Mouse (Mus musculus): Measurements from ENCODE around the gene A230072I06Rik. TPM values are rescaled to one million over a fixed set of nuclear protein-coding genes. Genes with fewer than 3 reads are reported as not detected.

Gene A230072I06Rik
- polyA plus RNA-seq (2012; rRNA removed): not detected in 2 replicates

DNA sequence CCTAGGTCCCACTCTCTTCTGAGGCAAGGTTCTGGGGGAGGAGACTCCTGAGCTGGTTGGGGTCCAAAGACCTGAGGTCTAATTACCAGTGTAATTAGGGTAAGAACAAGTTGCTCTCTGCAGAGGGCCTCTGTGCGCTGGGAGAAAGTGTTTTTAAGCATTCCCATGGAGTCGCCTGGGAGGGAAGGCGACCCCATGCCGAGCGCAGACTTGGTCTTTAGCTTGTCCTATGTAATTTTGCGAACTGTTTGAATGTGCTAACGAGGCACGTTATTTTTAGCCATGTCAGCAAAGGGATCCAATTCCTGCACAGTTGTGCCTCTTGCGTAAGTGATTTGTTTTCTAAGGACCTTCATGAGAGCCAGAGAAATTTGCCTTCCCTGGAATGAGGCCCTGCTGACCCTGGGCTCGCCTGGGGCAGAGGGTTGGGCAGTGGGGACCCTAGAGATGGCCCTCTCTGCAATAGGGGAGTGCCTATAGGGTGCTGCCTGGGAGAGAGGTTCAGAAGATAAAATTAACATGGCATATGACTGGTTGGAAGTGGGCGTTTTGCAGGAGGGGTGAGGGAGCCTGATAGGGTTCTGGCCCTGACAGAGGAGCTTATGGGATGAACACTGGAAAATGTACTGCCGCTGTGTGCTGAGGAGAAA, at the start of gene A230072I06Rik:
Gene A230072I06Rik, plus strand, starts transcription at position 157 of the 650 bp plus-strand sequence.
- DNase-seq (ENCODE audit: low read depth): no peak

DNA sequence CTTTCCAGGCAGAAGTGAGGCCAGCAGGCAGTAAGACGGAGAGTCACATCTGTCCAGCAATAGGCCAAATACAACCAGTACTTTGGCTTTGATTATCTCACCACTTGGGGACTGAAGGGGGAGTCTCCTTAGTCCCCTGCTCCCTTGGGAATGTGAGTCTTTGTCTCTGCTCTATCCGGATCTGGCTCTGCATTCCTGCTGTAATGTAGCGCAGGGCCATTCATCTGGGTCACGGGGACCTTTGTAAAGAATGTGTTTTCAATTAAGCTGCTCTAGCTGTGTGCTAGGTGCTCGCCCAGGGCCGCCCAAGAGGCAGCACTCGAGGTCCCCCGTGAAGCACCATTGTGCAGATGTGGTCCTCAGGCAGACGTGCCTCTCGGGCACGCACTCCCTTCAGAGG, 44.6 kb upstream of the A230072I06Rik start:
- no peak for DNase-seq (ENCODE audit: low read depth)

DNA sequence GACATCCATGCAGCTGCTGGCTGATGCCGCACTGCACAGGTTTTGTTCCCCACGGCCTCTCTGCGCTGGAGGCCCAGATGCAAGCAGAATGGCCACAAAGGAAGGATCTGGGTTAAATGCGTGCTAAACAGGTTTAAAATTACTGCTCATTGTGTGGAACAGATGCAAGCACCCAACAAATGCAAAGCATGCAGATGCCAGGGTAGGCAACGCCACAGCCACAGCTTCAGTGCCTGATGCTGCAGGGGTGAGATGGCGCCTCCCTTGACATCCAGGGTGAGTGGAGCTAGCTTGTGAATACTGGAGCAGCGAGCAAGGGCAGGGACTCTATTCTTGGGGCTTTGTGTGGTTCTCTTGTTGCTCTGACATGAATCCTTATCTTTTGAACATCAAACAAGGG, 39.8 kb upstream of the A230072I06Rik start:
- DNase-seq (ENCODE audit: low read depth): no peak

DNA sequence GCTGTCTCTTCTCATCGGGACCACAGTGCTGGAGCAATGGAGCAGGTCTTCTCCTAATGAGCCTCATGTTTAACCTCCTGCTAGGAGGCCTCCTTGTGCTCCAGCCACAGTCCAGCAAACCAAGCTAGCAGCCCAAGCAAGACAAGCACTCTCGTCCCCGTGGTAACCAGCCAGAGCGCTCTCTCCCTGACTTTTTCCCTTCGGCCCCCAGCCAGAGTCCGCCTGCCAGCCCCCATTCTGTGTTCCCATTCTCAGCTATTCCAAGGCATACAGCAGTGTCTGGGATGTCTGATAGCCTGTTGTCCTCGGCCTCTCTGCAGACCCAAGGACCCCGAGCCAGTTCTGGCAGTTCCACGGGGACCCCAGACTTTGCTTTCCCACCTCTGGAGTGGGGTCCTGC, 38.5 kb upstream of the A230072I06Rik start:
- DNase-seq (ENCODE audit: low read depth): no peak

DNA sequence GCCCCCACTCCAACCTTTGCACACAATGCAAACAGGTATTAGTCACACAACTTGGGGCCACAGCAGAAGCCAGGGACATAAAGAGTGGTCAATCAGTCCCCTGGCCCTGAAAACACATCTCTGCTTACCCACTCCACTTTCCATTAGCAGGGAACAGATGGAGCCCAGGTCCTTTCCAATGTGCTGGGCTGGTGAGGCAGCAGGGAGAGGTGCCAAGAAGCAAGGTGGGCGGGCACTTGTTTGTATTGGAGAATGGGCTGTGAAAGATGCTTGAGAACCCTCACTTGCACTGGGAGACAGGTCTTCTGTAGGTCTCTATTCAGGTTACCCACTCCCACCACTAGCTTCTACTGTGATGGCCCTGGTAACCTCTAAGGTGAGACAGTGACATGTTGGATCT, 34.9 kb upstream of the A230072I06Rik start:
- no peak for DNase-seq (ENCODE audit: low read depth)

DNA sequence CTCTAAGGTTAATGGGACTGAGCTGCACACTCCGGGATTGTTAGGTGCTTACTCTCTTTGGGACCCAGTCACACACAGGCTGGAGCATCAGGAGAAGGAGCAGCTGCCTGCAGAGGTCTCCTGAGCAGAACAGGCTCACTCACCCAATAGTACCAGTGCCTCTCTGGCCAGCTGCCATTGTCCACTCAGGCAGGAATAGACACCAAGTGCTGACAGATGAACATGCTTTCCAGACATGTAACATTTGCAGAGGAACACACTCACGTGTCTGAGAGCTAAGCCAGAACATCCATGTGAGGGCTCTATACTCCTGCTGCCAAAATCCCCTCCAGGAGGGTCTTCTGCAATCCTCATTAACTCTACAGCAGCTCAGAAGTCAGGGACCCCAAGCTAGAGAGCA, 18.7 kb upstream of the A230072I06Rik start:
- DNase-seq (ENCODE audit: low read depth): no peak

DNA sequence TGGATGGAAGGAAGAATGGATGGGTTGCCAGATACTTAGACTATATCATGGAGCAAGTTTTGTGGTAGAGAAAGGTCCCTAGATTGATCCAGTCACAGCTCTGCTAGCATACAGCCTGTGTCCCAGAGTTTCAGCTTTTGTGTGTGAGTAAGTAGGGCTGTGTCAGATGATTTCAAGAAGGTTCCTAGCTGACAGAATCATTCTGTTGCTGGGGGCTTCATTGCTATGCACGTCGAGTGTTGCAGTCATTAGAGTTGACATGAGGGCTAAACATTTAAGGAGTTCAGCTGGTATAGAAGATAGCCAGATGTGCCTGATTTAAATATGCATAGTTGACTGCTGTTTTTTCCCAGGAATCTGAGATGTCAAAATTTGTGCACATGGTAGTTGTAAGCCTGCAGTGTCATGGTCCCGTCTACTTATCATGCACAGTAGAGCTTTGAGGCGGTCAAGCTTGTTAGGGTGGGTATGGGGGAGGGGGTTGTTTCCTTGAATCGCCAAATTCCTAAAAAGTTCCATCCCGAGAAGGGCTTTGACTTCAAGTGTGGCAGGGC, 18.1 kb upstream of the A230072I06Rik start:
- no peak for DNase-seq (ENCODE audit: low read depth)

DNA sequence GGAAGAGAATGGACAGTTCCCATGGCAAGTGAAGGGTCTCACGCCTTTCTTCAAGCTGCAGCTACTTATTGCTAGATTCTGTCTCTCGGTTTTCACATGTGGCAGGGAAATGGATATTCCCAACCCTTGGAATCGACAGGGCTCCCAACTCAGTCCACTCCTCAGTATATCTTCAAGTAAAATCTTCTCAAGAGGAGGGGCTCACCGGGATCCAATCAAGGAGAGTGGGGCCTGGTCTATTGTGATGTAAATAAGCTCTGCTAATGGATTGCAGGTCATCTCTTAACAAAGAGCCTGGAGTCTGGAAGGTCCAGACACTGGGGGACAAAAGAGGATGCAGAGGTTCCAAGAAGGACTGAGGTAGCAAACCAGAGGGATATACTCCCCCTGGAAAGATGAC, 17.1 kb upstream of the A230072I06Rik start:
- no peak for DNase-seq (ENCODE audit: low read depth)

DNA sequence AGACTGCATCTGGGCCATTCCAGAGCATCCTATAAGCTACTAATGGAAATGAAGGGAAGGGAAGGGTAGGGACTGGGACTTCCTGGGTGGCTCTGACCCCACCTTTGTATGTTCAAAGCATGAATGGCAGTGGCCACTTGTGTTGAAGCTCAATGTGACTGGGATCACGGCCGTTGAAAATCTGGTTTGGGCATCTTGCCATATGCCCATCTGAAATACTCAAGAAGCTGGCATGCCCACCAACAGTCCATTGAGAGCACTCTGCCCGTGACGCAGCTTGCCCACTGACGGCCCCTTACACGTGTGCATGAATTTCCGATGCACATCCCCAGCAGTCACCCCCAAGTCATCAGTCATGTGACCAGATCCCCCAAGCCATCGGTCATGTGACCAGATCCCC, 13.6 kb upstream of the A230072I06Rik start:
- no peak for DNase-seq (ENCODE audit: low read depth)

DNA sequence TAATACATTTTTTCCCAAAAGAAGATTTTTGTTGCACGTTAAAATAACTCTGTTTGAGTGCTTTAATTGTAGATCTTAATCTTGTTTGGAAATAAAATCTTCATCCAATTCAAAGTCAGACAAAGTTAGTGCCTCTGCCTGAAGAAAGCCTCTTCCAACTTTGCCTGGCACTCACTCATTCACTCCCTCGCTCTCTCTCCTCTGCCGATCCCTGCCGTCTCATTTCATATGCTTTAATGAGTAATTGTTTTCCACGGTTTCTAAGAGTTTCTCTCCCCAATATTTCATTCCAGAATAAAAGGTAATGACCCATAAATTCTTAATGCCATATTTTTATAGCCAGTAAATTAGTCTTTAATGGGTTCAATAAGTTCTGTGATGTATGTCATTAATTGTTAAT, 10.8 kb upstream of the A230072I06Rik start:
- DNase-seq (ENCODE audit: low read depth): no peak

DNA sequence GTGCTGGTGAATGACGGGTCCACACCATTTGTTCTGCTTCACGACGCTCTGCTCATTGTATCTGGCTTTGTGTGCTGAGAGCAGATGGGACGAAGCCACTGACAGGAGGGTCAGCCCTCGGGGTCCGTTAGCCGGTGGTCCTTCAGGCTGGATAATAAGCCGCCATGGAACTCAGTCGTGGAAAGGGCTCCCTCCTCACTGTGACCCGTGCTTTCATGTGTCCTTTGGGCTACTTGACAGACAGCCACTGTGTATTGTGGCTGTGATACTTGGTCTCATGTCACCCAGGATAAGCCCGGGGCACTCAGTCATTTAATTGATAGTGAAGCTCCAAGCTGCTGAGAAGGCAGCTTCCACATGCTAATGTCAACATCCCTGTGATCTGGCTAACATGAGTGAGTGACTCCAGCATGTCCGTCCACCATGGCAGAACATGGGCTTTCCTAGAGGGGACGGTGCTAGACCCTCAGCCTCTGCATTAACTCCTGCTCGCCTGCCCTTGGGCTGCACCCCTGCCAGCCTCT, 10.3 kb upstream of the A230072I06Rik start:
- DNase-seq (ENCODE audit: low read depth): no peak

DNA sequence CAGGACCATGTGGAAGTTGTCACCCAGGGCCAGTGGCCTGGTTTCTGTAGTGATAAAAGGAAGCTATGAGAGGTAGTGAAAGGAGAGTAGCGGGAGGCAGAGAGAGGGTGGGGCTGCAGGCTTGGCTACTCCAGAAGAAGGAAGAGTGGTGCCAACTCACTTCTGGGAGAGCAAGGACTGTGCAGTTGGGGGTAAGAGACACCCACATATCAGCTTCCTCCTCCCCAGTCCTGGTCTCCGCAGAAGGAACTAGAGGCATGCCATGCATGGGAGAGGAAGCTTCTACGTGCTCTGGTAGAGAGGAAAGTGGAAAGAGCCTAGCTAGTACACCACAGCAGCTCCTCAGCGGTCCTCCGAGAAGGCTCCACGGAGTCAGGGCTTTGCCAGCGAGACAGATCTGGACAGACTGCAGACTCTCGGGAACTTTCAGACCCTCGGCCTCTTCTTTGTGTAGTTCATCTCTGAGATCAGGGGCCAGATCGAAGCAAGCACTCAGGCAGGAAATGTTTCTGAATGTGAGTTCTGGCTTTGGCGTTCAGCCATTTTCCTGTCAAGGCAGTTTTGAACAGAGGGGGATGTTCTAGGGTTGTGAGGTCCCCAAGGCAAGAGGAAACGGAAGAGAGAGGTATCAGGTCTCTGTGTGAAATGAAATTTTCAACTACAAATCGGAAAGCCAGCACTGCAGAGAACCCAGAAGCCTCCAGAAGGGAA, 1.0 kb downstream of the A230072I06Rik start:
- DNase-seq (ENCODE audit: low read depth): no peak

DNA sequence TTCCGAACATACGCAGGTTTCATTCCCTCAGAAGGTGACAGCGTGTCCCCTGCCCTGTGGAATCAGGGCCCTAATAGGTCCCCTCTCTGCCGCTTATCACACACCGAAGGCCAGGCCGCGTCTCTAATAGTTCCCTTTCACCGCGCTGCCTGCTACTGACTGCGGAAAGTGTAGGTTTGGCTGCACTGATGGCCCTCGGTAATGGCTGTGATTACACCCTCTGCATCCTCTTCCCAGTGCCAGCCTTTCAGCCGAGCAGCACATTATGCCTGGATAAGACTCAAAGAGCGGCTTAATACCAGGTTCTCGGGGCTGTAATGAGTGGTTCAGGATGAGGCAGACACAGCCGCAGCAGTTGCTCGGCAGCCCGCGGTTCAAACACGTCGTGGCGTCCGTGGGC, 3.5 kb downstream of the A230072I06Rik start:
- no peak for DNase-seq (ENCODE audit: low read depth)

DNA sequence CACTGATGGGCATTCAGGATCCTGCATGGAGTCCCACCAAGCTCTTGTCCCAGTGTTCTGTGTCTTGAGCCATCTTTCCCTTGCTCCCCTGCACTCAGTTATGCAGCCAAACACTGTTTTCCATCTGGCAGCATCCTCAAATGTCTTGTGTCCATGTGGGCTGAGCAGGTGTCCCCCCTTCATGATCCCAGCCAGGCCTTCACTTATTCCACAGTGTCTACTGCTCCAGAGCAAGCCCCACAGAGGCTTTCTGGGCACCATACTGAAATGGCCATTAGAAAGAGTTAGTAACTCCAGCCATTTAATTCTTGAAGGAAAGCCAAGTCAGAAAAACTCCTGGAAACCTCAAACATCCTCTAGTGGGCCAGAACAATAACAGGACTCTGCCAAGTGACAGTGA, 11.9 kb downstream of the A230072I06Rik start:
- DNase-seq (ENCODE audit: low read depth): no peak

DNA sequence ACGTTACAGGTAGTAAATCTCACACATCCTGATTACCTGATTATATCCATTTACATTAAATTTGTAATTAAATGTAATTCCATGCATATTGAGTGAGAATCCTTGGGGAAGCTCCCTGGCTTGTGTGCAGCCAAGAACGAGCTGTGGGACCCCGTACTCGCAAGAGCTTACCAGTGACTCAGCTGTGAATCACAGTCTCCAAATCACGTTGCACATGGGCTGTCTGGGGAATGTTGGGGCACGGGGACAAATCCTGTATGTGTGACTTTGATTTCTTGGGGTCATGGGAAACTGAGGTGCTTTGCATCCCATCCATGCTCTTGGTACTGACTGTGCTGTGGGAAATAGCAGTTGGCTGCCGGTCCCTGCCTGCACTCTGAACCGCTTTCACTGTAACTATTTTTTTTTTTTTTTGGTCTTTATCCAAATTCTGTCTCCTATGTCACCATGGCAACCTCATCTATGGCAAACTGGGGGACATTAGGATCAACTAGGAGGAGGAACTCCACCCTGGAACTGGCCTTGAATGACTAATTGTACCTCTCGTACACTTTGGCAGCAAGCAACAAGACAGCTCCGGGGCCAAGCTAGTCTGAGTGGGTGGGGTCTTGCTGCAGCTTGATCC, 19.8 kb downstream of the A230072I06Rik start:
- no peak for DNase-seq (ENCODE audit: low read depth)

DNA sequence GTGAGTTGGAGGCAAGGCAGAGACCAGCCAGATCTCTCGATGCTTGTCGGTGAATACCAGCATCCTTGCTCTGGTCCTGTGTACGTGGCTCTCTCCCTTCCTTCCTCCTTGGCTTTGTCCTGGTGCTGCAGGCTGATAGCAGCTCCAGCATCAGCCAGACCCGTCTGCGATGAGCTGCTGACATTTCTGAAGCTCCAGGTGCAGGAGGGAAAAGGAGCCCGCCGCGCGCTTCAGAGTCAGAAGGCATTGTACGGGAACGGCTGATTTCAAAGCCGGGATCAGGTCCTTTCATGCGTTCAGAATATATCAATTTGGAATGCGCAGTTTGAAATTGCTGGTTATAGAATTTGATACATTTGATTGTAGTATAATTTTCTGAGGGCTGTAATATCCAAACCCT, 23.4 kb downstream of the A230072I06Rik start:
- DNase-seq (ENCODE audit: low read depth): no peak

DNA sequence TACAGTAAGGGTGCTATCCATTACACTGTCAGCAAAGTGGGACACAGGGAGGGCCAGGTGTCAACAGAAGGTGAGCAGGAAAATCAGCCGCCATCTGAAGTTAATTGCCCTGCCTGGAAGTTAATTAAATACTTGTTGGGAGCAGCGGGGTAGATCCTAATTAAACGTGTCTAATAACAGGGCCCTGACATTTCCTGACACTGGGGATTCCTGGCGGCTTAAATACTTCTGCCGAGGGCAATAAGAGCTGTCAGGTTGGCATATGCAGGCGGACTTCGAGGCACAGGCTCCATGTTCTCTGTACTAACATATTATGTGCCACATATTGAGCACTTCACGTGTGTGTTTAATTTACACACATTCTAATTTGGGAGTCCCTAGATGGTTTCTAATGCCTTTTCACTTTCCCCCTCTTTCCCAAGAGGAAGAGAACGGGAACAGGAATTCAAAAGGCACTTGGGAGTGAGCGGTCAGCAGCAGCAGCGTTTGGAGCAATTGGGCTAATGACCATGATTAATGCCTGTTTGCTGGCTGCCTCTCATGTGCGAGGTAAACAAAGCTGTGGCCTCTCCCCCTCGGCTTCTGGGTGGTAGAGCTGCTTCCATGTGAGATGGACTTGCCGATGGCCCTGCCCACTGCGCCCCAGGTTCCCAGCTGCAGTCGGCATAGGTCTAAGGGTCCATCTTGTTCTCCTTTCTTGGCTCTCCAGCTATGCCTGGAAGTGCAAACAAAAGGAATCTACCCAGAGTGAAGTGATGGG, 34.5 kb downstream of the A230072I06Rik start:
- no peak for DNase-seq (ENCODE audit: low read depth)

DNA sequence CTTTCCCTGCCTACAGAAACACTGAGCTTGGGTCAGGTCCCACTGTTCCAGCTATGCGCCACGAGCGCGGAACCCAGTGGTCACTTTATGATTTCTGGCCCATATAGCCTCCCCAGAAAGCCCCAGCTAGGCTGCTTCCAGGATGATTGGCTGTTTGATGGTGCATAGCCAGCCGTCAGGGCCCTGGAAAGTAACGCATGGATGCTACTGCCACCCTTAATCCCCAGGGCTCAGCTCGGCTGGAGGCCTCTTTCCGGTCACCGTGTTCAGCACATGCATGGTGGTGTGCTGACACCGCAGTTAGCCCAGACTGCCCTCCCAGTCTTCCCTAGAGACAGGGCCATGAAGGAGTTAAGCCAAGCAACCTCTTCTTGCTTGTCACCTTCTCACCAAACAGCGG, 35.6 kb downstream of the A230072I06Rik start:
- no peak for DNase-seq (ENCODE audit: low read depth)

DNA sequence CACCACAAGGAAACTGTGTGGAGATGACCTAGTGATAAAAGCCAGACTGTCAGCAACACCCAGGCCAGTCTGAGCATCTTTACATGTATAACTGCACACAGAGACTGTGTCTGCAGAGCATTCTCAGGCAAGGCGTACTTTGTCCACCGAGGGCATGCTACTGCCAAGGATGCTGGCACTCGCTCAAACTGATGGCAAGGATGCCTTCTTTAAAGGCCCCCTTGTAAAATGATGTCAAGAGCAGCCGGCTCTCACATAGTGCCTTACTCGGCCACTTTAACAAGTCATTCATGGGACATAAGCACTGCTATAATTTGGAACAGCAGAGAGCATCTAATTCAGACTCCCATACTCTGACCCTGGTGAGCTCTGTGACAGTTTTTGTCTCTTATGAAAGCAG, 36.6 kb downstream of the A230072I06Rik start:
- DNase-seq (ENCODE audit: low read depth): no peak

DNA sequence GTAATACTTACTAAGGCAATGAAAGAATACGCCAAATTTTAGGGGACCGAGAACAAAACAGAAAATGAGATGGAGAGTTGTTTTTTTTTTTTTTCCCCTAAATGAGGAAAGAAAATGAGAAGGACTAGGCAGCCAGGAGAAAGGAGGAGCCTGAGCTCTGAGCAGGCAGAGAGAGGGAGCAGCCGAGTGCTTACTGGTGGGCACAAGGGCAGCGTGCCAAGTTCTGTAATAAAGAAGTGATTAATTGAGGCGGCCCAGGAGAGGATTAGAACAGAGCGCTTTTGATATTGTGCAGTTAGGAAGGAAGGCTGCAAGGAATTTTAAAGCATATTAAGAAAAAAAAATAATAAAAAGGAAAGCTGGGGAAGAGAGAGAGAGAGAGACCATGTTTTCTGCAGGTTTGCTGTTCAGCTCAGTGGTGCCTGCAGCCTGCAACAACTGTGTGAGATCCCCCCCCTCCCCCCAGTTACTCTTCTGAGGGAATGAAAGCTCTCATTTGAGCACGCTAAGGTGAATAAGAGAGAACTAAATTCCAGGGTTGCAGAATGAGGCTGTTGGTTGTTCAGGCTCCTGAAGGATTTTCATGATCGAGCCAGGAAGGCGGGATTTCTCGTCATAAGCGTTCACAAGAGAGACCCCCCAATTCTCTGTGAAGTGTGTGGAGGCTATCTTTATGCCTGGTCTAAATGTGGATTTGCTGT, 41.3 kb downstream of the A230072I06Rik start:
- no peak for DNase-seq (ENCODE audit: low read depth)

DNA sequence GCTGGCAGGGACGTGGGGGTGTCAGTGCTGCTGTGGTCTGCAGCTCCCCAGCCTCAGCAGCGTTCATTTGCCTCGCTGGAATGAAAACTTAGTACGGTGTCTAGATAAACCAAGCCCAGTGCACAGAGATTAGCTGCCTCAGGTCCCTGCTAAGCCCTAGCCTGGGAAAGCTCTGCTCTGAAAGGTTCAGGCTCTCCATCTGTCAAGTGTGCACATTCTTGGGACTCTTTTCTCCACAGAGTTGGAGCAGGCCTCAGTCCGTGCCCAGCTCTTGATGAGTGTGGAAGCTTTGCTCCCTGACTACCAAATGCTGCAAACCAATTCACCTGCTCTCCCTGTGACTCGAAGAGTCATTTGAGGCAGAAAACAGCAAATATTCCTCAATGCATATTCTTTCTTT, 43.5 kb downstream of the A230072I06Rik start:
- no peak for DNase-seq (ENCODE audit: low read depth)
